ENCODE assay signal across 8 mouse cellular contexts in the genomic region with DNA sequence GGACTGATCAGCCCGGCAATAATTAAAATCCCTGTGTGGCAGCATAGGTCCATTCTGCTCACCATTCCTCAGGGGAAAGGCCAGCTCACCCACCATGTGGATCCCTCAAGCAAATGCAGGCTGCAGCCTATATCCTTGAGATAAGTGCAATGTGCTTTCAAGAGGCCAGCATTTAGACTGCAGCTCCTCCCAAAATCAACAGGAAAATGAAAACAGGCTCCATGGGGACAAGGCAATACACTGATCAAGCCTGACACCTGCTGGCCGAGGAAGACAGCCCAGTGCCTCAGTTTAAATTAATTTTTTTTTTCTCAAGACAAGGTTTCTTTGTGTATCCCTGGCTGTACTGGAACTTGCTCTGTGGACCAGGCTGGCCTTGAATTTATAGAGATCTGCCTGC. TPM values are rescaled to one million over a fixed set of nuclear protein-coding genes. Genes with fewer than 3 reads are reported as not detected.
DNase-seq lines count a peak whose midpoint lies in the region; ATAC-seq and TF ChIP-seq lines count a peak whose summit lies in the region.

No protein-coding gene starts in this region.

- ATAC-seq in hindbrain, embryonic 13.5 days (ENCODE audit: low FRiP score) = peak; percentile 17; the same call in 1 of the 2 replicates
- 0 out of 2 replicates have a peak, but pooled peaks have one; percentile 49 for ATAC-seq in neural tube, embryonic 14.5 days (ENCODE audit: low read depth)

- 19% methylated on average over 2 of the region's 2 CpGs for WGBS in heart, adult 2 months
- 53% methylated on average over 2 of the region's 2 CpGs for WGBS in hindbrain, embryonic 13.5 days
- 75% methylated on average over 2 of the region's 2 CpGs for WGBS in limb, embryonic 10.5 days
- WGBS in neural tube, embryonic 14.5 days = 73% methylated on average over 2 of the region's 2 CpGs

- no peaks in the 10 kb centered on the region for H3K79me2 ChIP-seq in heart, adult 2 months (replicated peaks; ENCODE audit: control insufficient read depth, insufficient read depth, low read length)

- no peak overlapping the region for H3K27ac ChIP-seq in heart, adult 2 months
- no peak overlapping the region for H3K27ac ChIP-seq in hindbrain, embryonic 13.5 days
- H3K27ac ChIP-seq in limb, embryonic 10.5 days = no peak overlapping the region
- H3K27ac ChIP-seq in neural tube, embryonic 14.5 days (ENCODE audit: low read depth, low read length) = no peak overlapping the region

- no peak for TF ChIP-seq POLR2A in heart, adult 2 months (IDR thresholded peaks at IDR 0.05; ENCODE audit: insufficient read depth, low read depth, low read length)

- no peaks in the 10 kb centered on the region for H3K9me3 ChIP-seq in E14TG2a.4 (ENCODE audit: low read length)
- no peaks in the 10 kb centered on the region for H3K9me3 ChIP-seq in hindbrain, embryonic 13.5 days
- no peaks in the 10 kb centered on the region for H3K9me3 ChIP-seq in limb, embryonic 10.5 days (replicated peaks)
- no peaks in the 10 kb centered on the region for H3K9me3 ChIP-seq in neural tube, embryonic 14.5 days (ENCODE audit: control insufficient read depth, low read length)

- H3K36me3 ChIP-seq in heart, adult 2 months (ENCODE audit: control insufficient read depth, insufficient read depth, low read length) = no peaks in the 10 kb centered on the region
- peaks cover 71% of the 10 kb centered on the region for H3K36me3 ChIP-seq in E14TG2a.4 (ENCODE audit: insufficient read depth, low read length)
- peaks cover 38% of the 10 kb centered on the region for H3K36me3 ChIP-seq in hindbrain, embryonic 13.5 days
- peaks cover 92% of the 10 kb centered on the region for H3K36me3 ChIP-seq in limb, embryonic 10.5 days
- peaks cover 5% of the 10 kb centered on the region; the same call in 1 of the 2 replicates for H3K36me3 ChIP-seq in neural tube, embryonic 14.5 days (ENCODE audit: control insufficient read depth, insufficient read depth, low read length)

- peak; percentile 78 for TF ChIP-seq CTCF in heart, adult 2 months (IDR thresholded peaks at IDR 0.05)
- peak; percentile 9; the same call in 1 of the 2 replicates for TF ChIP-seq CTCF in E14TG2a.4 (conservative IDR thresholded peaks at IDR 0.05; ENCODE audit: low read length)

- no peak overlapping the region for H3K9ac ChIP-seq in heart, adult 2 months (ENCODE audit: low read depth, low read length)
- H3K9ac ChIP-seq in hindbrain, embryonic 13.5 days = no peak overlapping the region
- no peak overlapping the region for H3K9ac ChIP-seq in neural tube, embryonic 14.5 days (replicated peaks; ENCODE audit: low read depth, low read length)

- H3K4me1 ChIP-seq in heart, adult 2 months (ENCODE audit: control insufficient read depth, insufficient read depth, low read length) = no peaks in the 10 kb centered on the region
- peaks cover 39% of the 10 kb centered on the region for H3K4me1 ChIP-seq in E14TG2a.4 (replicated peaks; ENCODE audit: low read depth, low read length)
- no peaks in the 10 kb centered on the region for H3K4me1 ChIP-seq in hindbrain, embryonic 13.5 days (replicated peaks)
- H3K4me1 ChIP-seq in limb, embryonic 10.5 days = no peaks in the 10 kb centered on the region
- no peaks in the 10 kb centered on the region for H3K4me1 ChIP-seq in neural tube, embryonic 14.5 days (ENCODE audit: control insufficient read depth, insufficient read depth, low read length)

- peak; percentile 36 to 58 for DNase-seq in heart, adult 2 months
- DNase-seq in heart, adult 11 months = no peak
- peak; percentile 53 to 54 for DNase-seq in cerebellum, postnatal 10 days
- DNase-seq in limb, embryonic 10.5 days (ENCODE audit: low spot score) = peak; percentile 47
- no peak for DNase-seq in frontal cortex, adult 2 months (ENCODE audit: extremely low spot score in 1 of 2, low spot score in 1 of 2)

- TF ChIP-seq EP300 in heart, adult 2 months (IDR thresholded peaks at IDR 0.05; ENCODE audit: insufficient read depth, low read depth, low read length) = peak; percentile 74; the same call in 1 of the 2 replicates

- H3K27me3 ChIP-seq in heart, adult 2 months (ENCODE audit: control insufficient read depth, insufficient read depth, low read length) = no peaks in the 10 kb centered on the region
- no peaks in the 10 kb centered on the region for H3K27me3 ChIP-seq in E14TG2a.4 (ENCODE audit: insufficient read depth, low read length)
- H3K27me3 ChIP-seq in hindbrain, embryonic 13.5 days = no peaks in the 10 kb centered on the region
- no peaks in the 10 kb centered on the region for H3K27me3 ChIP-seq in limb, embryonic 10.5 days (ENCODE audit: low read depth, poor library complexity, severe bottlenecking)
- no peaks in the 10 kb centered on the region for H3K27me3 ChIP-seq in neural tube, embryonic 14.5 days (ENCODE audit: control insufficient read depth, insufficient read depth, low read length)

- H3K4me2 ChIP-seq in hindbrain, embryonic 13.5 days = no peak overlapping the region
- H3K4me2 ChIP-seq in neural tube, embryonic 14.5 days (ENCODE audit: low read depth, low read length) = no peak overlapping the region

- intact Hi-C loops in heart, adult 2 months (cut with DNase I) = loop anchor here (5.0 to 10.0 kb wide), 3 partner anchors 86 to 374 kb away; no protein-coding TSS in a partner anchor

- H3K4me3 ChIP-seq in heart, adult 2 months = no peak overlapping the region
- H3K4me3 ChIP-seq in E14TG2a.4 (replicated peaks; ENCODE audit: low read length) = no peak overlapping the region
- no peak overlapping the region for H3K4me3 ChIP-seq in hindbrain, embryonic 13.5 days
- no peak overlapping the region for H3K4me3 ChIP-seq in limb, embryonic 10.5 days
- H3K4me3 ChIP-seq in neural tube, embryonic 14.5 days (ENCODE audit: low read depth, low read length) = no peak overlapping the region

RNA-seq across cellular contexts. Expression of gene Pus7, which starts 24.9 kb away (rescaled TPM):
- total RNA-seq in heart, adult 2 months (2021) = 1 to 10 TPM; 8.2 to 8.5 TPM
- polyA plus RNA-seq in heart, adult 2 months (2012; rRNA removed) = 3.4 and 4.7 TPM in 2 replicates
- 15.8 and 16.2 TPM in 2 replicates for polyA plus RNA-seq in hindbrain, embryonic 13.5 days (2015; fragmentation: Nextera tagmentation; extraction: Ambion mirVana)
- polyA plus RNA-seq in limb, embryonic 10.5 days (2016; fragmentation: Nextera tagmentation; extraction: Ambion mirVana) = 41.0 and 49.3 TPM in 2 replicates
- polyA plus RNA-seq in neural tube, embryonic 14.5 days (2014; fragmentation: Nextera tagmentation; extraction: Ambion mirVana) = 19.1 and 22.4 TPM in 2 replicates
- 18.5 and 21.2 TPM in 2 replicates for polyA plus RNA-seq in frontal cortex, adult 2 months (2012; rRNA removed)

RNA-seq across cellular contexts. Expression of gene Rint1, which starts 28.9 kb away (rescaled TPM):
- 10 to 100 TPM; 12.9 to 14.7 TPM for total RNA-seq in heart, adult 2 months (2021)
- 6.9 and 13.6 TPM in 2 replicates for polyA plus RNA-seq in heart, adult 2 months (2012; rRNA removed)
- 33.5 and 37.8 TPM in 2 replicates for polyA plus RNA-seq in hindbrain, embryonic 13.5 days (2015; fragmentation: Nextera tagmentation; extraction: Ambion mirVana)
- polyA plus RNA-seq in limb, embryonic 10.5 days (2016; fragmentation: Nextera tagmentation; extraction: Ambion mirVana) = 33.9 and 41.7 TPM in 2 replicates
- 27.5 and 31.1 TPM in 2 replicates for polyA plus RNA-seq in neural tube, embryonic 14.5 days (2014; fragmentation: Nextera tagmentation; extraction: Ambion mirVana)
- 15.4 and 18.1 TPM in 2 replicates for polyA plus RNA-seq in frontal cortex, adult 2 months (2012; rRNA removed)

Comparison
In these comparisons a context has a peak if more than half of its experiments do, and no peak if none do; other contexts are left out.
1. DNase-seq: peak in heart, adult 2 months (2 of 2), cerebellum, postnatal 10 days (2 of 2) and limb, embryonic 10.5 days (single experiment); none in heart, adult 11 months (single experiment) and frontal cortex, adult 2 months (0 of 2).